8 mouse cellular contexts compared by ENCODE assay signal in the genomic region with DNA sequence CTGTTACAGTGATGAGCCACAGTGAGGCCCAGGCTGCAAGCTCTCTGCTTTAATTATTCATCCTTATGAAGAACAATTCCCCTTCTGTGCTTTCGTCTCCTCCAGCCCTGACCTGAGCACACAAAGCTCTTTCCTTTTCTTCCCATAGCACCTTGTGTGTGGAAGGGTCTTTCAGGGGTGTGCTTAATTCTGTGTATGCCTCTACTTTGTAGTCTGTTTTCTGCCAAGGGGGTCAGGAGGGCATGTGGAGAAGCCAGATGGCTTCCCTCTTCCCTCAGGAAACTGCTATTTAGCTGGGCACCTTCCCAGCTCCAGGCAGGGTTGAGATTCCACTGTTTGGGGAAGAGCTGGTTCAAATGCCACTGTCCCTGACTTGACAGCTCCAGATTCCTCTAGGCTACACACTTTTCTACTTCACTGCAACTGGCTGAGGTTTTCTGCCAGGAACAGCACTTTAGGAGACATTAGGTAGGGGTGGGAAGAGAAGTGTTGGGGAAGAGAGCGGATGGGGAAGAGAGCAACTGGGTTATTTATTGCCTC.
DNase-seq lines count a peak whose midpoint lies in the region; ATAC-seq and TF ChIP-seq lines count a peak whose summit lies in the region.

No protein-coding gene starts in this region.

- no peak for TF ChIP-seq CTCF in heart, adult 2 months (IDR thresholded peaks at IDR 0.05)

- no peak overlapping the region for H3K4me3 ChIP-seq in heart, adult 2 months
- H3K4me3 ChIP-seq in heart, embryonic 10.5 days = no peak overlapping the region
- no peak overlapping the region for H3K4me3 ChIP-seq in hindbrain, embryonic 10.5 days
- no peak overlapping the region for H3K4me3 ChIP-seq in limb, embryonic 12.5 days (replicated peaks)

- H3K9me3 ChIP-seq in heart, embryonic 10.5 days = no peaks in the 10 kb centered on the region
- H3K9me3 ChIP-seq in hindbrain, embryonic 10.5 days = no peaks in the 10 kb centered on the region
- H3K9me3 ChIP-seq in limb, embryonic 12.5 days = no peaks in the 10 kb centered on the region

- intact Hi-C loops in heart, adult 2 months (cut with DNase I) = no loop called here

- TF ChIP-seq EP300 in heart, adult 2 months (IDR thresholded peaks at IDR 0.05; ENCODE audit: insufficient read depth, low read depth, low read length) = no peak

- no peaks in the 10 kb centered on the region for H3K79me2 ChIP-seq in heart, adult 2 months (replicated peaks; ENCODE audit: control insufficient read depth, insufficient read depth, low read length)

- H3K36me3 ChIP-seq in heart, adult 2 months (ENCODE audit: control insufficient read depth, insufficient read depth, low read length) = no peaks in the 10 kb centered on the region
- H3K36me3 ChIP-seq in heart, embryonic 10.5 days = no peaks in the 10 kb centered on the region
- no peaks in the 10 kb centered on the region for H3K36me3 ChIP-seq in hindbrain, embryonic 10.5 days
- H3K36me3 ChIP-seq in limb, embryonic 12.5 days = no peaks in the 10 kb centered on the region

- H3K9ac ChIP-seq in heart, adult 2 months (ENCODE audit: low read depth, low read length) = no peak overlapping the region
- no peak overlapping the region for H3K9ac ChIP-seq in limb, embryonic 12.5 days (replicated peaks)

- TF ChIP-seq POLR2A in heart, adult 2 months (IDR thresholded peaks at IDR 0.05; ENCODE audit: insufficient read depth, low read depth, low read length) = no peak

- DNase-seq in heart, adult 2 months = peak; percentile 12 to 19
- DNase-seq in heart, embryonic 10.5 days (ENCODE audit: low spot score) = no peak
- DNase-seq in cerebellum, postnatal 14 days = peak; percentile 88 to 91
- DNase-seq in hindbrain, embryonic 10.5 days (ENCODE audit: low spot score) = peak; percentile 20
- peak; percentile 37 for DNase-seq in ovary, postnatal 14 days (ENCODE audit: low spot score)
- DNase-seq in left cerebral cortex, adult 8-10 months (ENCODE audit: low spot score in 2 of 2) = no peak

- peak overlapping the region; percentile 33 for H3K4me2 ChIP-seq in limb, embryonic 12.5 days

- H3K27me3 ChIP-seq in heart, adult 2 months (ENCODE audit: control insufficient read depth, insufficient read depth, low read length) = no peaks in the 10 kb centered on the region
- H3K27me3 ChIP-seq in heart, embryonic 10.5 days (ENCODE audit: insufficient read depth, poor library complexity, severe bottlenecking) = no peaks in the 10 kb centered on the region
- H3K27me3 ChIP-seq in hindbrain, embryonic 10.5 days (ENCODE audit: insufficient read depth, poor library complexity, severe bottlenecking) = no peaks in the 10 kb centered on the region
- H3K27me3 ChIP-seq in limb, embryonic 12.5 days = no peaks in the 10 kb centered on the region

- ATAC-seq in limb, embryonic 12.5 days (ENCODE audit: insufficient number of reproducible peaks, insufficient read depth, low FRiP score, low TSS enrichment, low read depth) = 0 out of 2 replicates have a peak, but pooled peaks have one; percentile 15
- ATAC-seq in megakaryocyte, adult 5-6 weeks (ENCODE audit: poor library complexity, severe bottlenecking) = no peak

- H3K27ac ChIP-seq in heart, adult 2 months = no peak overlapping the region
- no peak overlapping the region for H3K27ac ChIP-seq in heart, embryonic 10.5 days
- peak overlapping the region; percentile 73 for H3K27ac ChIP-seq in hindbrain, embryonic 10.5 days
- peak overlapping the region; percentile 83 for H3K27ac ChIP-seq in limb, embryonic 12.5 days

- H3K4me1 ChIP-seq in heart, adult 2 months (ENCODE audit: control insufficient read depth, insufficient read depth, low read length) = no peaks in the 10 kb centered on the region
- H3K4me1 ChIP-seq in heart, embryonic 10.5 days = no peaks in the 10 kb centered on the region
- H3K4me1 ChIP-seq in hindbrain, embryonic 10.5 days (replicated peaks) = peaks cover 24% of the 10 kb centered on the region
- H3K4me1 ChIP-seq in limb, embryonic 12.5 days (replicated peaks) = peaks cover 24% of the 10 kb centered on the region

- 79% methylated on average over 2 of the region's 2 CpGs for WGBS in heart, adult 2 months
- 74% methylated on average over 2 of the region's 2 CpGs for WGBS in heart, embryonic 10.5 days
- 53% methylated on average over 2 of the region's 2 CpGs for WGBS in hindbrain, embryonic 10.5 days
- WGBS in limb, embryonic 12.5 days = 6% methylated on average over 2 of the region's 2 CpGs

Comparison
In these comparisons a context has a peak if more than half of its experiments do, and no peak if none do; other contexts are left out.
1. DNase-seq: peak in heart, adult 2 months (2 of 2), cerebellum, postnatal 14 days (2 of 2), hindbrain, embryonic 10.5 days (single experiment) and ovary, postnatal 14 days (single experiment); none in heart, embryonic 10.5 days (single experiment) and left cerebral cortex, adult 8-10 months (0 of 2).
2. H3K27ac ChIP-seq: peak in hindbrain, embryonic 10.5 days (single experiment) and limb, embryonic 12.5 days (single experiment); none in heart, adult 2 months (single experiment) and heart, embryonic 10.5 days (single experiment).